Mouse (Mus musculus) heart, embryonic 14.5 days (tissue): Measurements from ENCODE around the gene Mreg. TPM values are rescaled to one million over a fixed set of nuclear protein-coding genes. Genes with fewer than 3 reads are reported as not detected.

ENCODE experiments used
- ATAC-seq: fragments of 200-750 bp; cut with Nextera tagmentation; 2 replicates; pipeline ENCODE4 v1.8.0; 2017; ENCODE audit warnings: low read depth, moderate TSS enrichment; ENCODE audit not compliant: insufficient number of reproducible peaks, insufficient read depth, low FRiP score
- H3K27ac ChIP-seq, 2 experiments: fragments of 200-500 bp in 1 of 2; fragments of 300-500 bp in 1 of 2; sonication (generic) in 1 of 2; replicated peaks in 1 of 2; 2 replicates each; pipeline ENCODE4 v1.5.1; 2012 to 2014; ENCODE audit warnings: low read depth in 2 of 2, low read length in 2 of 2, control low read depth in 1 of 2, mild to moderate bottlenecking in 1 of 2, mixed read lengths in 1 of 2; ENCODE audit not compliant: control insufficient read depth in 1 of 2, insufficient read depth in 1 of 2
- H3K27me3 ChIP-seq: fragments of 300-500 bp; sonication (generic); 2 replicates; pipeline ENCODE4 v1.6.1; 2014; ENCODE audit warnings: mild to moderate bottlenecking, low read length, control low read depth; ENCODE audit not compliant: control insufficient read depth, insufficient read depth
- H3K36me3 ChIP-seq: fragments of 300-500 bp; sonication (generic); 2 replicates; pipeline ENCODE4 v1.6.1; 2014; ENCODE audit warnings: mild to moderate bottlenecking, control low read depth, low read length, mixed read lengths; ENCODE audit not compliant: control insufficient read depth, insufficient read depth
- H3K4me1 ChIP-seq, 2 experiments: fragments of 200-500 bp in 1 of 2; fragments of 300-500 bp in 1 of 2; sonication (generic) in 1 of 2; 2 replicates each; pipeline ENCODE4 v1.6.1; 2012 to 2014; ENCODE audit warnings: low read length in 2 of 2, control low read depth in 1 of 2, mixed read lengths in 1 of 2; ENCODE audit not compliant: control insufficient read depth in 2 of 2, insufficient read depth in 2 of 2
- H3K4me2 ChIP-seq: fragments of 300-500 bp; sonication (generic); 2 replicates; pipeline ENCODE4 v1.6.1; 2014; ENCODE audit warnings: mild to moderate bottlenecking, low read length
- H3K4me3 ChIP-seq, 2 experiments: fragments of 200-500 bp in 1 of 2; fragments of 300-500 bp in 1 of 2; sonication (generic) in 1 of 2; 2 replicates each; pipeline ENCODE4 v1.5.1; 2012 to 2014; ENCODE audit warnings: low read length in 2 of 2, mild to moderate bottlenecking in 2 of 2, control low read depth in 1 of 2, low read depth in 1 of 2, moderate library complexity in 1 of 2; ENCODE audit not compliant: control insufficient read depth in 1 of 2, insufficient read depth in 1 of 2
- H3K9ac ChIP-seq: fragments of 300-500 bp; sonication (generic); 2 replicates; pipeline ENCODE4 v1.6.1; 2014; ENCODE audit warnings: mild to moderate bottlenecking, low read length
- H3K9me3 ChIP-seq: fragments of 300-500 bp; sonication (generic); 2 replicates; pipeline ENCODE4 v1.6.1; 2016; ENCODE audit warnings: low read length, control low read depth; ENCODE audit not compliant: control insufficient read depth
- WGBS: fragments of 180-500 bp; shearing (Covaris S2); extraction: QIAGEN DNeasy Blood & Tissue Kit; methylation state at CpG from one replicate; pipeline ENCODE4 v1.1.7; 2014; 5-methylcytosine and 5-hydroxymethylcytosine counted together
- polyA plus RNA-seq: library from polyadenylated mRNA; unstranded; fragments of >200 nt; fragmentation: Nextera tagmentation; extraction: Ambion mirVana; gene quantifications from 2 replicates; pipeline ENCODE4 v1.2.1, GENCODE M21; 2014

Gene Mreg
- polyA plus RNA-seq, 1 experiment from 2014 or later, result 6.8 TPM

DNA sequence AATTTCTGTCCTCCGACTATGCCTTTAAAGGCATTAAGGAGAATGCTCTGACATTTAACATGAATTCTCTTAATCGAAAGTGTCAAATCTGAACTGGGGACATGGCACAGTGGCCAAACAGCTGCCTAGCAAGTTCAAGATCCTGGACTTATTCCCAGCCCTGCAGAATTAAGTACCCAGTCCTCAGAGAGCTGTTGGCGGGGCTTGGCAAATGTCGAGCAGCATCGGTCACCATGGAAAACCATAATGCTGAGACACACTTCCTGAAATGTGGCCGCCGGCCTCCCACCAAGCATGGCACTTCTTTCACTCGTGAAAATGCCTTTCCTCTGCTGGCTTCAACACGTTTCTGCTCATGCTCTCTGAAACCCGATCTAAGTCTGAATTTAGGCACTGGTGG lies 24.6 kb downstream of the Mreg start:
- Histone ChIP-seq H3K9me3 (no peaks in the 10 kb centered on the region), H3K36me3 (no peaks in the 10 kb centered on the region), H3K9ac (no peak overlapping the region), H3K27ac (no peak overlapping the region), H3K4me2 (no peak overlapping the region), H3K27me3 (no peaks in the 10 kb centered on the region), H3K4me1 (peaks cover 5 to 9% of the 10 kb centered on the region in 2 experiments), H3K4me3 (no peak overlapping the region)
- ATAC-seq, result no peak
- WGBS, result 73% methylated on average over 10 of the region's 10 CpGs

DNA sequence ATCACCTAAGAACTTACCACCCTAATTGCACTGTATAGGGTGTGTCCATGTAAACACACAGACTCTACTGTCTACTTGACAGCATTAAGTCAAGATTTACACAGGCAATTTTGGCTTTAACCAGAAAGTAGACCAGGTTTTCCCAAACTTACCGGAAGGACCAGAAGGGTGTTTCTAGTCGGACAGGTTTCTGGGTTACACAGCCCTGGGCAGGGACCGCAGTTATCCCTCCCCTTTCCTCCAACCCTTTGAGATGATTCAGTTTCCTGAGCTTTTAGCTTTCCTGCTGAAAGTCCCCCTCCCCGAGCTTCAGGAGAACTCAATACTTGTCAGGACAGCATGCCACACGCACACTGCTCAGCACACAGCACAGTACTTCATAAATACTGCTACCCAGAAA lies 26.0 kb downstream of the Mreg start:
- H3K27me3 ChIP-seq, result no peaks in the 10 kb centered on the region
- no peak overlapping the region for H3K9ac ChIP-seq
- H3K4me2 ChIP-seq, result no peak overlapping the region
- no peak overlapping the region for H3K4me3 ChIP-seq
- ATAC-seq, result no peak
- H3K36me3 ChIP-seq, result no peaks in the 10 kb centered on the region
- H3K9me3 ChIP-seq, result no peaks in the 10 kb centered on the region
- H3K27ac ChIP-seq, result no peak overlapping the region
- peaks cover 7 to 10% of the 10 kb centered on the region in 2 experiments for H3K4me1 ChIP-seq
- WGBS, result 72% methylated on average over 5 of the region's 5 CpGs

DNA sequence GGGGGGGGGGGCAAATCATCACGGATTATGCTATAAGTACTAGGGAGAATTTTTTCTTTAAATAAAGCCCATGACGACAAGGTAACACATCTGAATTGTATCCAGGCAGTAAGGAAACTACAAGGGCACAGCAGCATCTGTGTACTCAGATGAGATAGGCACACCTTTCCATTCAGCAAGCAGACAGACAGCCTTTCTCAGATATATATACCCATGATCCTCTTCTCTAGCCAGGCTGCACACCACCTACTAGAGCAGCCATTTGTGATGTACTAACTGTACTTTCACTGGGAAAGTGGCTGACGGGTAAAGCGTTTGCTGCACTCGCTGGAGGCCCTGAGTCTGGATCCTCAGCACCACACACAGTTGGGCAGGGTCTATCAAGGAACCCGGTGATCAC lies 28.6 kb downstream of the Mreg start:
- Histone ChIP-seq H3K4me2 (peak overlapping the region; percentile 57), H3K4me1 (peaks cover 7 to 10% of the 10 kb centered on the region in 2 experiments), H3K27me3 (no peaks in the 10 kb centered on the region), H3K9ac (0 out of 2 replicates have a peak overlapping the region, but pooled peaks have one; percentile 41), H3K36me3 (no peaks in the 10 kb centered on the region), H3K27ac (no peak overlapping the region), H3K9me3 (no peaks in the 10 kb centered on the region), H3K4me3 (peak overlapping the region in 1 of 2 experiments; percentile 20; a peak in 1 of 4 replicates)
- WGBS, result 53% methylated on average over 6 of the region's 6 CpGs
- ATAC-seq, result no peak

DNA sequence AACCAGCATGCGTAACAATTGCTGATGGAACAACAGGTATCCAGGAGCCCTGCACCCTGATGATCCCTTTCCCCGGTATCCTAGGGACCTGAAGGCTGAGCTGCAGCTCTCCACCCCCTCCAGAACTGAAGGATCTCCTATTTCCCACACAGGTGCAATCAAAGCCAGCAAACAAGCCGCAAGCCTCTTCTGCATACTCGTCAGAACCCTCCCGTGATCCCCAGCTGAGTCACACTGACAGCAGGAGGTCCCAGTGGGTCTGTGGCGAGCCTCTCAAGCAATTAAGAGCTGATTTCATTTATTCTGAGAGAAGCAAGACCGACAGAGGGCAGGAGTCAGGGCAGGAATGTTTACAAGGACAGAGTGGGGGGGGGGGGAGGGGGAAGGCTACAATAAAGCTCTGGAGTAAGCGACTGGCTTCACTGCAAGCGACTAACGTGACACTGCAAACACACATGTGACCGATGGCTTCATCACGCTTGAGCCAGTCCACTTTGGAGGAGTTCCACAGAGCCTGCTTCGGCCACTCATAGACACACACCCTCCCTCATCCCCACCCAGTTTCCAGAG lies 29.1 kb downstream of the Mreg start:
- 8% methylated on average over 13 of the region's 13 CpGs for WGBS
- Histone ChIP-seq H3K27ac (no peak overlapping the region), H3K27me3 (no peaks in the 10 kb centered on the region), H3K4me3 (peak overlapping the region; percentile 14 to 20), H3K4me1 (peaks cover 7 to 10% of the 10 kb centered on the region in 2 experiments), H3K4me2 (peak overlapping the region; percentile 57), H3K36me3 (no peaks in the 10 kb centered on the region), H3K9ac (peak overlapping the region; percentile 41; the same call in 1 of the 2 replicates), H3K9me3 (no peaks in the 10 kb centered on the region)
- ATAC-seq, result no peak; the same call in 1 of the 2 replicates

DNA sequence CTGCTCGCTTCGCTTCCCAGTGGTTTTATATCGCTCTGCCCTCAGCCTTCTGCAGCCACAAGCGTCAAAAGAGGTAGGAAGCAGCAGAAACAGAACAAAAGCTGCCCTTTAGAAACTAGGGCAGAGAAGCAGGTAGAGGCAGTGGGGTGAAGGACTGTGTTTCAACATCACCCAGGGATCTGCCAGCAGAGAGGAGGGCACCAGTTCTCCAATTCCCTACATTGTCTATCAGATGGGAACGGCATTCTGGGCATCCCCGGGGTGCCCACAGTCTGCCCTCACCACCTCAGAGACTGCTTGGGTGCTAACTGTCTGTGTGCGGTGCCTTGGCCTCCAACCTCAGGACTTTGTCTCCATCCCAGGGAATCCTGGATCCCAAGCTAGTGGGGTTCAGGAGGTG lies 32.2 kb downstream of the Mreg start:
- no peak for ATAC-seq
- WGBS, result 82% methylated on average over 7 of the region's 7 CpGs
- Histone ChIP-seq H3K9me3 (no peaks in the 10 kb centered on the region), H3K27ac (no peak overlapping the region), H3K36me3 (no peaks in the 10 kb centered on the region), H3K4me3 (no peak overlapping the region), H3K4me1 (peaks cover 9 to 19% of the 10 kb centered on the region in 2 experiments), H3K27me3 (no peaks in the 10 kb centered on the region), H3K9ac (no peak overlapping the region), H3K4me2 (no peak overlapping the region)

DNA sequence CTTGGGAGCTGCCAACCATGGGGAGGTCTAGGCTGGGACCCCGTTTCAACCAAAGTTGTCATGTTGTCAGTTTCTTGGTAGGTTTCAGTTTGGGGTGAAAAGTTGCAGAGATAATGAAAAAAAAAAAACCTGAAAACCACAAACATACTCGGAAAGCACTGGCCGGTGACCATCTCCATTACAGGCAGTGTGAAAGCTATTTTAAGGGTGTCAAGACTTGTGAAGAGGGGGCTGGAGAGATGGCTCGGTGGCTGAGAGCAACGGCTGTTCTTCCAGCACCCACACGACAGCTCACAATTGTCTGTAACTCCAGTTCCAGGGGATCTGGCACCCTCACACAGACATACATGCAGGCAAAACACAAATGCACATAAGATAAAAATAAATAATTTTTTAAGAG lies 35.9 kb downstream of the Mreg start:
- Histone ChIP-seq H3K27me3 (no peaks in the 10 kb centered on the region), H3K4me1 (peaks cover 5 to 10% of the 10 kb centered on the region in 2 experiments; a peak in 2 of 4 replicates), H3K9me3 (no peaks in the 10 kb centered on the region), H3K9ac (no peak overlapping the region), H3K4me2 (no peak overlapping the region; the same call in 1 of the 2 replicates), H3K36me3 (no peaks in the 10 kb centered on the region), H3K27ac (peak overlapping the region in 1 of 2 experiments; percentile 41; a peak in 1 of 4 replicates), H3K4me3 (no peak overlapping the region)
- 27% methylated on average over 6 of the region's 6 CpGs for WGBS
- ATAC-seq, result no peak

DNA sequence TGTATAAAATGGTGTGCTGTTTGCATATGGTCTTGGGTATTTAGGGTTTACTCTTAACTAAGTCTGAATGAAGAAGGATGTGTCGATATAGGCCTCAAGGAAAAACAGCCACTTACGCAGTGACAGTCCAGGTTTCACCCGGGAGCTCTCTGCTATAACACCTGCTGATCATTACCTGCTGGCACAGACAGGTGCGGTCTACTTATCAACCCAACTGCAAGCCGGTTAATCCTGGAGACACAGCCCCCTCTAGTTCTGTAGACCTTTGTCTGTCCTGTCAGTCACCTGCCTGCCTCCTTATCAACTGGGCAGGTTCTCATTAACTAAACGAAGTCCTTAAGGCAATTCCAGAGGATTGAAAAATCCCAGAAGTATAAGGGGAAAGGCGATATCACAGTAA lies 37.9 kb downstream of the Mreg start:
- Histone ChIP-seq H3K4me2 (no peak overlapping the region), H3K36me3 (no peaks in the 10 kb centered on the region), H3K27ac (no peak overlapping the region), H3K9me3 (no peaks in the 10 kb centered on the region), H3K27me3 (no peaks in the 10 kb centered on the region), H3K4me1 (peaks cover 10 to 16% of the 10 kb centered on the region in 2 experiments; a peak in 3 of 4 replicates), H3K9ac (no peak overlapping the region), H3K4me3 (no peak overlapping the region)
- 69% methylated on average over 7 of the region's 7 CpGs for WGBS
- no peak for ATAC-seq
